Mouse (Mus musculus): ENCODE measurements around the gene Znrf3.

The Znrf3 gene

DNA sequence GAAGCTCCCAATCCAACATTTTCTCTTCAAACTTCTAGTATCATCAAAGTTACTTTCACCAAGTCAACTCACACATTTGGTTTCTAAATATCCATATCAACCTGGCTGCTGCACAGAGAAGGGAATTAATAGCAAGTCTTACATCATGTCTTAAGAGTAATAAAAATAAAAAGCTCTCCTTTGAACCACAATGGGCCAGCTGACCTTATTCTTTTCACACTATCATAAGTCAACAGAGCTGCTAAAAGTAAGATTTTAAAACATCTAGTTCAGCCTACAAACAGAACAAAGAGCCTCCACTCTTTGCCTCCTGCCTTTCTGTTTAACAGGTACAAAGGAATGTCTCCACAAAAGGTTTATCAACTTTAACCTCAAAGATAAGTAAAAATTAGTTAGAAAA is 7.7 kb downstream of the Znrf3 start:
- no peak for DNase-seq

DNA sequence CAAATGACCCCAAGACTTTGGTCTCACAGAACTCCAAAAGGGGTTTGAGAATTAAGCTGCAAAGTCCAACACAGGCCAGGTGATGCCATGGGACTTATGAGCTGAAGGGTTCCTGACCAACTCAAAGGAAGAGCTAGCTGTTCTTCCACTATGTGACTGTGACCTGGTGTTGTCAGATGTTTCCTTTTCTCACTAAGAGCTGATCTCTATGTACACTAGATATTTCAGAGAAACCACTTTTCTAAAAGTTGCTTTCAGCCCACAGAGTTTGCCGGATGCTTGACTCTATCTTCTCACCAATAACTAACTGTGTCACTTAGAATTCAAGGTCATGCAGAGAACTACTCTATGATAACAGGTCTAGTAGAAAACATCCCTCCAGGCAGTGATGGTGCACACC is 9.2 kb downstream of the Znrf3 start:
- DNase-seq = no peak

DNA sequence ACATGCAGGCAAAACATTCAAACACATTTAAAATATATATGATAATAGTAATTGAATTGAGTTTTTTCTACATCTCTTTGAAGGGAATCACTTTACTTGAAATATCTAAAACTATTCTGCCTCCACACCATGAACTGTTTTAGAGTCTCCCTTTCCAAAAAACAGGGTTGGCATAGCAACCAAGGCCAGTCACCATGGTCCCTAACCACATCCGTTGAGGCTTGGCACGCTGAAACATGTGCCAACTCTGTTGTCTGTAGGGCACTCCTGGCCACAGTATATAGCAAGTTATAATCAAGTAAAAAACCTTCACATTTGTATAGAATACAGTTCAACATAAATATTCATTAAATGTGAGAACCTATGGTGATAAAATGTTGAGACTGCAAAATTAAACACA is 12.3 kb downstream of the Znrf3 start:
- no peak for DNase-seq

DNA sequence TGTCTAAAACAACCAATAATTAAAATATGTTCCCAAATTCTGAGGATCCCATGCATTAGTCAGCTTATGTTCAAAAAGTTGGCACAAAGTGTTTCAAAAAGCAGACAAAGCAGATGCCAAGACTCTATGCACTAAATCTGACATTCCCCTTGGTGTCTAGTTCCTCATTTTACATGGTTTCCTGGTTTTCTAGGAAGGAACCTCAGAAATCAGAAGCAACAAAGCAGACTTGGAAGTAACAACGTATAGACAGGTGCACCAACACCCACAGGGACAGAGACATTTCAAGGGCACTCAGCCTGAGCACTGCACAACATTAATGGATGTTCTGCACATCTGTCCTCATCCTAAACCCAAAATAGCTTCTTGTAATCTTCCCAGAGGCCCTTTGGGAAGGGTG is 13.8 kb downstream of the Znrf3 start:
- DNase-seq = no peak

DNA sequence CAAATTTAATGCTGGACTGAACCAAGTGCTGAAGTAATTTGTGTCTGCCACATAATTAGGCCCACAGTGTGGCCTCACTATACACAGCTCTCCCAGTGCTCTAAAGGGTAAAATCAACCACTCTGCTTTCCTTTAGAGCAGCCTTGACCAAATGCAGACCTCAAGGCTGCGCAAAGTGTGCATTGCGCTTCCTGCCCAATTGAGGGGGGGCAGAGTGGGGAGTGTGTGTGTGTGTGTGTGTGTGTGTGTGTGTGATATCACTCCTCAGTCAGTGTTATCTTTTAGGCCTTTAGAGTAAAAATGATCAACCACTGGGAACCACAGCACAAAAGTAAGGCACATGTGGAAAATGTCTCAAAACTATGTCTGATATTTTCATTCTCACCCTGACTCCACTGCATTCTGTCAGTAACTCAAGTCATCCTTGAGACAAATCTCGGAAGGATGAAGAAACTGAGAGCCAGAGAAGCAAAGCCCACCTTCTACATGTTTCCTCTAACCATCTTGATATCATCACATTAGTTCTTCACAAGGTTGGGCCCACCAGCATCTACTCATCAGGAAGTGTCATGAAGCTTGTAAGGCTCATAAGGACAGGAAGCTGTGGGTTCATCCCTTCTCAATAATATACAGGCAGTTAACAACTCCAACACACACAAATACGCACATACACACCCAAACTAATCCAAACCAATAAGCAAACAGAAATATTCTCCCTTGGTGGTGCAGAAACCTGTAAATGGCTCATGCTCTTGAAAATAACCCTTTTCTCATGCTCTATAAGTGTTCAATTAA is 15.1 kb downstream of the Znrf3 start:
- DNase-seq = no peak

DNA sequence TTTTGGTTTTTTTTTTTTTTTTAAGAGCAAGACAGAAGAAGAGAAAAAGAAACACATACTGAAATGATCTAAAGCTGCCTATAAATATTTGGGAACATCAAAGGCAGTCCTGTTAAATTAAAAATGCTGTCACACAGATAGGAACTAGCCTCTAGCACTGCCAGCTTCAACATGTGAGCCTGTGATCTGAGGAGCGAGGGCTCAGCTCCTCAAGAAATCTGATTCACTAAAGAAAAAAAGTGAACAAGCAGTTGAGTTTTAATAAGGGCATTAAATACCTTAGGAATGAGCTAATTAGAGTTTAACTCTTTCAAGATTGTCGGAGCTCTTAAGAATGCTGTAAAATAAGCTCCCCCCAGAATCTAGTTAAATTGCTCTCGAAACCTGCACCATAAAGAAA is 17.4 kb downstream of the Znrf3 start:
- DNase-seq = no peak

DNA sequence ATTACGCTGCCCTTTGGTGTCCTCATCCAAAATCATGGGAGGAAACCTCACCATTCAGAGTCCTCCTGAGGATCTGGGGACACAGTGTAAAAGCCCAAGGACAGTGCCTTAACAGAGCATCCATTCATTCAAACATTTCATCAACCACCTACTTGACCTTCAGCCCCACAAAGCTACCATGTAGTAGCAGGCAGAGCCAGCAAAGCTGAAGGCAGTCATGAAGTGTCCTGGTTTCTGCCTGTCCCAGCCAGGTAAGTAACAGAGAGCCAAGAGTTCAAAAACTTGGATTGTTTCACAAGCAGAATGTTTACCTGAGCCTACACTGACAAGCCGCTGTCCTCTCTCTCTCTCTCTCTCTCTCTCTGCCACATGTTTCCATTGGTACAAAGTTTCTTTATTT is 18.3 kb downstream of the Znrf3 start:
- DNase-seq = no peak

DNA sequence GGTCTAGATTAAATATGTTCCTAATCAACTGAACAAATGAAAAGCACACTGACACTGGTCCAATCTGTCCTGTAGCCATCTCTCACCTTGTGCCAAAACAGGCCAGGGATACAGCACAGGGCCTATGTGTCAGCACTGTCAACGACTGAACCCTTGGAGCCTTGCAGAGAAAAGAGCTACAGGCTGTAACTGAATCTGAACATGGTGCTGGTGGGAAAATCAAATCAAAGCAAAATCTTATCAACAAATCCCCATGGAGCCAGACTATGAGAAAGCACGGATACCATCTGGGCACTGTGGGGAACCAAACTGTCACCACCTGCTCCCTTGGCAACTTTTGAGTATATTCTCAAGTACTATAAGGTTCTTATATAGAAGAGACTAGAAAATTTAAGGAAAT is 19.5 kb downstream of the Znrf3 start:
- no peak for DNase-seq

DNA sequence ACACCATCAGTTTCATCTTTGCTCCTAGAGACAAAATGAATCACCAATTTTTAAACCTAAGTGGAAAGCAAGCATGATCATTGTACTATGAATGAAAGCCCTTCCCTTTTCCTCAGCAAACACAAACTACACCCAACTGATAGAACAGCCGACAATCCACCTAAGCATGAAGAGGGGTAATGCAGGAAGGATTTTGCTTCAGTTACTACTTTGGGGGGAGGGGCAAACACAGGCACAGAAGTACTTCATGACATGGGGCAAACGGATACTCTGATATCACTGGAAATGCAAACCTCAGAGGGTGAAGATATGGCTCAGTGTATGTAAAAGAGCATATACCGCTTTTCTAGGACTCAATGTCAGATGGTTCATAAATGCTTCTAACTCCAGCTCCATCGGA is 20.5 kb downstream of the Znrf3 start:
- DNase-seq = no peak

DNA sequence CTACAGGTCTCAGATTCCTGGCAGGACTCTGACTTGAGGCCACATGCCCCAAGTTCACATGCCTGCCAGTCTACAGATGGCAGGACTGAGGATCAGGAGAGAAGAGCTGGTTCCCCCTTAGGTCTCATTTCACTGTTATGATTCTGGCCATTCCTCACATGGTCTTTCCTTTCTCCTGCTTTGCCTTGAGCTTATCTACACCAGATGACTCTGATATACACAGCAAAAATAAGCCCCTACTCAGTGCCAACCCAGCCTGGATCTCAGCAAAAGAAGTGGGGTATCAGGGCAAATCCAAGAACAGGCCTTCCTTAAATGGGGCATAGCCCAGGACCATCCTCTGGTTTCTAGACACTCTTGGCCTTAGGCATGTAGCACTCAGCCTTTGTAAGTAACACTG is 21.6 kb downstream of the Znrf3 start:
- no peak for DNase-seq

DNA sequence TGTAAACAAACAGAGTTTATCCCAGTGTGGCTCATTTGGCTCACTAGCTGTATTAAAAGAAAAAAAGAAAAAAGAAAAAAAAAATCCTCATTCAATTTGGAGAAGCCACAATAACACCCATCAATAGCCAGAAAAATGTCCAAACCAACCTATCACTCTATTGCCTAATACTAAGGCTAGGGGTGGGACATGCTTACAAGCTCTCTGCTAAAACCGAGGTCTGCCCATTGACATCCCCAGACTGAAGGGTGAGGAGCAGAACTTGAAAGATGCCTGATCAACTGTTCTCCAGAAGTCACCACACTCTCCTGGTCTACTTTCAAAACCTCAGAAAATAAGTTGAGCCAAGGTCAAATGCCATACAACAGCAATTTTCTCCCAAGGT is 22.4 kb downstream of the Znrf3 start:
- DNase-seq = no peak

DNA sequence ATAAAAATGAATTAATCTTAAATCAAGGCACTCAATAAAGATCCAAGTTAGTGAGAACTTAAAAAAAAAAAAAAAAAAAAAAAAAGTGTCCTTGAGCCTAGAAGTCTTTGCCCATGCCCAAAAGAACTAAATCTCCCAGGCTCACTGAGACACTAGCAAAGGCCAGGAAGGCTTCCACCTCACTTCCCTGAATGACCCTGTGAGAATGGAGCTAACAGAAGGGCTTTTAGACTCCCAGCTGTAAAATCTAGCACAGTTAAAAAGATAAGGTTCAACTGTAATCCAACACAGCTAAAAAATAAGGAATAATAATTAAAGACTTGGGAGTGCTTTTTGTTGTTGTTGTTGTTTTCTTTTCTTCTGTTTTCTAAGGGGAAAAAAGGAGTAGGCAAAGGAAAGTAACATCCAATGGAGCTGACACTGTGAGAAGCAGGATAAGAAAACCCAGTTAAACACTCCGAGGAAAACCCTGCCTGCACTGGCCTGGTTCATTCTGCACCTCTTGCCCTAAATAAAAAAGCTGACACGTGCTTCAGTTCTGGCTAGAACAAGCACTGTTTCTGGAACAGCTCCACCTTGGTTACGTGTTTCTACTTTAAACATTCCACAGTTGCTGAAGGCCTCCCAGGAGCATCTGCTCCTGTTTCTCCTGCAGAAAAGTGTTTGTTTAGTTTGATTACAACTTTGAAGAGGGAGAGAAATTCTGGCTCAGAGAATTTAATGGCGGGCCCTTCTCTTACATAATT is 23.0 kb downstream of the Znrf3 start:
- DNase-seq = peak; percentile 62

DNA sequence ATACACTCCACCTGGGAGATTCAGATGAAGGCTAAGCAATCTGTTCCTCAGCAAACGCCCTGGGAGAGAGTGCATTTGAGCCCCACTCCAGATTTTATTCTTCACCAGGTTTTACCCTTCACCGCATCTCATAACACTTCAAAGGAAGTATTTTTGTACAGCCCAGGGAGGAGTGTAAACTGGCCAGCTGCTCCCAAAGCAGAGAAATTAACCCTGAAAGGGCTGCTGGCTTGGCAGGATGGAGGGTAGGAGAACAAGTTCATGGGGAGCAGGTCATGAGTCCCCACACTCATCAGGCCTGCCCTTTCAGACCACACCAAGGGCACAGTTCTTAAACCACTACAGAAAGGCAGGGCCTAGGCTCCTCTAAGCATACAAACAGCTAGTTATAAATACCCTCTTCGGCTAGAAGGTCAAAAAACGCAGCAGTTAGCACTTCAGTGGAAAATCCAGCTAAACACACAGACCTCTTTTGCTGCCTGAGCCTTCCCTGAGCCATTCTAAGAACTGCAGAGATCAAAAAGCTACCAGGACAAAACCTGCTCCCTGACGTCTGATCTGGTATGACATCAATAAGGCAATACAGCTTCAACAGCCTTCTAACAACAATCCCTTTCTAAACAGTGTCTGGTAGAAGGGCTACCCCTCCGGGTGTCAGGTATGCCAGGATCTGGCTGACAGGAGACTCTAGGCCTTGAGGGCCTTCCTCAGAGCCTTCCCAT is 28.9 kb downstream of the Znrf3 start:
- DNase-seq = no peak

DNA sequence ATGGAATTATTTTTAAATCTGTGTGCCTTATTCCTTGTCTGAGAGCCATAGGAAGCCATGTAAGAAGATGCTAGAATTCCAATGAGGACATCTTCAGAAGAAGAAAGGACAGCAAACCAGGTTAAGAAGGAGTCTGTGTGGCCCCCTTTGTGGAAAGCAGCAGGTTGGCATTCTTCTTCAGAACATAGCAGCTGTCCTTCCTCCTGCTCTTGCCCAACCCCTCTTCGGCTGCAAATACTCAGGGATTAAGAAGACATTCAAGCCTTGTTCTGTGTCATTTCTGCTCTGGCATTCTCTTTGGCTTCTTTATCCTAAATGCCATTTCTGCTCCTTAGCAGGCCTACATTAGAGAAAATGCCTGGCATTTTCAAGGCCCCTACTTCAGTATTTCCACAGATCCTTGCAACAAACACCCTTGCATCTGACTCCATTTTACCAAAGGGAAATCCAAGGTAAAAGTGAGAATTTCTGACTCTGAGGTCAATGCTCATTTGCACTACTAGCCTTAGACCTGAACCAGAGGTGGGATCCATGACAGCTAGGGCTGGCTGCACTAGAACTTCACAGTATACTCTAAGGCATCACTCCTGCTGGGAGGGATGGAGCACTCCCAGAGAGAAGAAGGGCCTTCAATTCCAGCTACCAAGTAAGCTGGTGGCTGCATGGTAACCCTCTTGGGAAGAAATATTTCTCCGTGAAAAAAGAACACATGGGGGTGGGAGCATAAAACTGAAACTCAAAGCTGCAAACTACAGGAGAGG is 29.6 kb downstream of the Znrf3 start:
- no peak for DNase-seq

DNA sequence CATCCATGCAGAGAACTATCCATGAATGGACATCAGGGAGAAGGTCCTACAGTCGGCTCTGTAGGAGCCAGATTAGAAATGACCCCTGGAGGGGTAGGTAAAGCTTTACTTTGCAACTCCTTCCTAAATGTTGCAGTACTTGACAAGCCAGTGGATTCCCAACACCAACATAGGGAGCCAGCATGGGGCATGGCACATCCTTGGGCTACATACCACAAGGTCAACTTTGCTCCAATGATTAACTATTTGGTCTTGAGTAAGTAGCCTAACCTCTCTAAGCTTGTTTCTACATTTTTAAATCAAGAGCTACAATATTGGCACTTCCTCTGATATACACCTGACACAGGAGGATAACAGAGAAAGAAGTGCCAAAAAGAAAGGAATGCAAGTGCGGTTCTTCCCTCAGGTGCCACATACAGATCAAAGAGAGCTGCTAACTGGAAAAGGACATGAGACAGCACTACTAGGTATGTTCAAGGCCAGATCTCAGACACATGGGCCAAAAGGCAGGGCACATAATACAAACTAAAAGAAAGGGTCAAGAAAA is 31.9 kb downstream of the Znrf3 start:
- DNase-seq = no peak

DNA sequence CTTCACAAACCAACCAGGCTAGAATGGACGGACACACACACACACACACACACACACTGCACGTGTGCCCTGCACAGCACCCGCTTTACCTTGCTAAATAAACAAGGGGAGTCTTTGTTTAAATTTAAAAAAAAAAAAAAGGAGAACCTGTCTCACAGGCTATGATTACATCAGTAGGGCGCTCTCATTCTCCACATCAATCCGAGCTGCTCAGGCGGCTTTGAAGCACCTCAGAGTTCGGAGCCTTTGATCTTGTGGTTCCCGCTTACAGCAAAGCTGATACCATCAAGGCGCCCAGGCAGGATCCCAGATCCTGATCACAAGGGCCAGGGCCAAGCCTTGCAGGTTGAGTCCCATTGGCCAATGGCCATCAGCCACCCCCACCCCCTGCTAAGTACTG is 33.1 kb downstream of the Znrf3 start:
- DNase-seq = no peak

DNA sequence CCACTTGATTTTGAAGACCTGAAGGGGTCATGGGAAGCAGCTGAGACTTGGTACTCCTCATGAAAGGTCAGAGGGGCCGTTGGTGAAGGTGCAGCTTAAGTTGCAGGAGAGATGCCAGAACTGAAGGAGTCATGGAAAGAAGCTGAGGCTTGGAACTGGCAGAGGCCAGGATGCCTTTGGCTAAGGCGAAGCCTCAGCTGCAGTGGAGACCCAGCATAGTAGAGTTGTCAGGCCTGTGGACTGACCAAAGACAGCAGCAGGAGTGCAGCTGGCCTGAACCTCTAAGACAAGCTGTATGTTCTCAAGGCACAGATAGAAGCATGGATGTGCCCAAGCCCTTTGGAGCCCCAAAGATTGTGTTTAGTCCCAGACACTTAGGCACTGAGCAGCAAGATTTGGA is 40.5 kb downstream of the Znrf3 start:
- no peak for DNase-seq

DNA sequence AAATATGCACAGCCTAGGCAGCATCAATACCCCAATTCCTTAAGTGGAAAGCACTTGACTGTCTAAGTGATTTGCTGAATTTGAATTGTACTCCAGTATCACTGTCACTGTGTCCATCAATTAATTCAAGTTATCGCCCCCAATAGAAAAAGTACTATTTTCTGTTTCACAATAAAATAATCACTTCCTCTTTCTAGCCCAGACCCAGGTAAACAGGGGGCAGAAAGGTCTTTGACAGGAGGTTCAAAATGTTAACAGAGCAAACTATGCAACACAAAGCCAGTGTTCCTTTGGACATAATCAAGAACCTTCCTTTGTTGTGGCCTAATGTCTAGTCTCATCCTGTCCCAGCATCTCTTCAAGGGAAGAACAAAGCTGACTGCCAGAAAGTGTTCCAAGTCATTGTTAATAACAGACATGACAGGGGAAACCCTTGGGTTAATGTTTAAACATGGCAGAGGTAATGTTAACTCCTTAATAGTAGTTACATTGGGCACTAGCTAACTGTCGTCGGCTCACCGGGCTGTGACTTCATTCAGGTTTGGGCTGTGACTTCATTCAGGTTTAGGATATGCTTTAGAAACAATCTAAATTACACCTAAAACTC is 42.4 kb downstream of the Znrf3 start:
- DNase-seq = no peak

DNA sequence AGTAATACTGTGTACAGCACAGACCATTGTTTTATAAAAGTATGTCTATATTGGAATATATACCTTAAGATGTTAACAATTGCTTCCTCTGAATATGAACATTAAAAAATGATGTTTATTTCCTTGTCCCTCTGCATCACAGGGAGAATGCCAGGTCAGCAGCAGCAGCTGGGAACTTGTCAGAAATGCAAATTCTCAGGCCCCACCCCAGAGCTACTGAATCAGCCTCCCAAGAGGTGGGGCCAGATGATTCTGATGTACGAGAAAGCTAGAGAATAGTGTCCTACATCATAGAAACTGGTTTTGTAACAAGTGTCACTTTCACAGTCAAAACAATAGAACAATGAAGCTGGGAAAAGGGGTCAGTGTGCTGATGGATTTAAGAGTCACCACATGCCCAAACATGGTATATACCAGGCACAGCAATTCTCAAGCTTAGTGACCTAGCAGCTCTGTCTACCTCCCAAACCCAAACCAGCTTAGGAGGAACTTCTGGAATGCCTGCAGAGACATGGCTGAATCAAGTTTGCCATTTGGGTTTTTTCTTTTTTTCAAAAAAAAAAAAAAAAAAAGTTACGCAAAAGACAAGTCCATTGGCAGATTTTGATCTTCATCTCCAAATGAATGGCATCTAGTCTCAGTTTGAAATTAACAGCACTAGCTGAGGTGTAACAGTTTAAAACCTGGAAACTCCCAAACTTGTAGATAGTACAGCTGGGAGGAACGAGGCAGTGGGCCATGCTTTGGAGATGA is 46.2 kb downstream of the Znrf3 start:
- no peak for DNase-seq

DNA sequence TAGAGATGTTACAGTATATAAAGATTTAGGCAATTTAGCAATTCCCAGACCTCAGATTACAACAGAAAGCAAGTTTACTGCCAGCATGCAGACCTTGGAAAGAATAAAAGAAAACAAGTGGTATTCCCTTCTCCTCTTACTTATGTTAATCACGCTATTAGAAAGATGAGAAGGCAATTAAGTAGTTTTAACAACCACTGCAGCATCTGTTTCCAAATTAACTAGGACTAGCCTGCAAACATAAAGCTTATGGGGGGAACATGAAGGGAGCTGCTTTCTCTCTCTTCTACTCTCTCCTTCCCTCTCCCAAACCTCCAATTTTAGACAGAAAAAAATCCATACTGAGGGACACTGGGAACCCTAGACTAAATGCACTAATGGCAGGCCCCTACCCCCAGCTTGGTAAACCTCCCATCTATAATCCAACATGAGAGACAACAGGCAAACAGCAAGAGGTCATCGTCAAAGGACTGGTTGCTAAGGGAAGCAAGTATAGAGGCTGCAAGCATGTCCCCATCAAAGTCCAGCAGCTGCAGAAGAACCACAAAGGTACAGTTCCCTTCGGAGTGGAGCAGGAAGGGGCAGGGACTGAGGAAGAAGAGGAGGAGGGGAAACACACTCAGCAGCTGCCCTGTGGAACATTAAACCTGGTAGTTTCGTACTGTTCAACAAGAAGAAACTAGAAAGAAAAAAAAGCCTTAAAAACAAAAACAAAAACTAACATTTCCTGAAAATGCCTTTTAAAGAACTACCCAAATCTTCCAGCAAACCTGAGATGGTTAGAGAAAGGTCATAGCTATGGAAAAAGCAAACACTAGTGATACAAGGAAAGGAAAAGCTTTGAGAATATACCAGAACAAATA is 53.4 kb downstream of the Znrf3 start:
- DNase-seq = no peak

DNA sequence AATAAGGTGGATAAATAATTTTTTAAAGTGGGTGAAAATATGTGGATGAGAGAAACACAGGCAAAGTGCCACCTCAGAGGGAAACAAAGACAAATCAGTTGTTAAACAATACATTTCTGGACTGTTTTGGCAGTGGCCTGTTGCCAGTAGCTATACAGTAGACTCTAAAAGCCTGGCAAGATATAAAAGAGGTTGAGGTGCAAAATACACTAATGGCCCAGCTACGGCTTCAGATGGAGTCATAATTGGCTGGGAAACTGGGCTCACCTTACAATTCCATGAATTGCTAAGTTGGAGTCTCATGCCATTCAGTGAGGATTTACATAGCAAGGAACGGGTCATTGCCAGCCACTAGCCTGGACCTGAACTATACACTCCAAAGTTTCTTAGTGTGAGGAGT is 62.0 kb downstream of the Znrf3 start:
- no peak for DNase-seq
